Mouse (Mus musculus): ENCODE data around the gene Cmtr1. TPM values are rescaled to one million over a fixed set of nuclear protein-coding genes. Genes with fewer than 3 reads are reported as not detected.

Gene Cmtr1
- polyA plus RNA-seq, 1 experiment from 2014 or later, result 65.1 TPM

DNA sequence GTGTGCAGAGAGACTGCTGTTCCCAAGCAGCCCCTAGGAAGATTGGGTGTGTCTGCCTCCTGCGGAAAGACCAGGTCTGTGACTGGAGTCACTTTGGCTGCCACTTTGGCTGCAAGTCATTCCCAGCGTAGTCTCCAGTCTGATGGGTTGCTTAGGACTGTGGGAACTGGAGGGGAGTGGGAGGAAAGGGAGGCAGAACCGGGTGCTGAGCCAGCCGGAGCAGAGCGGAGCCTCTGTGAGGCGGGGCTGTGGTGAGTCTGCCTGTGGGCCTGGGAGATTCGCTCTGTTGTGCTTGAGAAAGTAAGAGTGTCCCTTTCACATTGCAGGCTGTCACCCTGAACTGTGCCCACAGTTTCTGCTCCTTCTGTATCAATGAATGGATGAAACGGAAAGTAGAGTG lies 24.9 kb upstream of the Cmtr1 start:
- no peak overlapping the region for H3K4me2 ChIP-seq
- H3K4me1 ChIP-seq (replicated peaks), result peaks cover 36% of the 10 kb centered on the region
- ATAC-seq (ENCODE audit: insufficient read depth), result no peak
- H3K27me3 ChIP-seq, result no peaks in the 10 kb centered on the region
- WGBS (ENCODE audit: insufficient replicate concordance), result 88% methylated on average over 8 of the region's 8 CpGs
- peak overlapping the region; percentile 4; the same call in 1 of the 2 replicates for H3K27ac ChIP-seq (replicated peaks)
- H3K9me3 ChIP-seq (replicated peaks), result no peaks in the 10 kb centered on the region
- H3K4me3 ChIP-seq (replicated peaks), result no peak overlapping the region
- H3K9ac ChIP-seq, result no peak overlapping the region
- peaks cover 98% of the 10 kb centered on the region for H3K36me3 ChIP-seq (replicated peaks)

DNA sequence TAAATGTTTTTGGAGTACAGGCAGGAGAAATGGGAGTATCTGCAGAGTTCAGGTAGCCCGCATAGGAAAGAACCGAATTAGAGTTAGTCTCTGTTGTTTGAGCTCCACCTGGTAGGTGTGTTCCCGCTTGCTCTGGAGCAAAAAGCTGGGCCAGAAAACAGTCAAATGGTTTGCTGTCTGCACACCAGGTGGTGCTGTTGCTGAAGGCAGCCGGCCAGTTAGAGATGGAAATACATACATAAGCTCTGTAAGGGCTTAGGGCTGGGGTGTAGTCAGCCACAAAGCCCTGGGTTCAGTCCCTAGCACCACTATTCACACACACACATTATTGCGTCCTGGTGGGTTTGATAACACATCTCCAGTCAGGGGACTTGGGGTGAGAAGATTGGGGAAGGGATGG lies 24.3 kb upstream of the Cmtr1 start:
- H3K4me3 ChIP-seq (replicated peaks), result no peak overlapping the region
- 0 out of 2 replicates have a peak overlapping the region, but pooled peaks have one; percentile 4 for H3K27ac ChIP-seq (replicated peaks)
- ATAC-seq (ENCODE audit: insufficient read depth), result no peak
- H3K4me1 ChIP-seq (replicated peaks), result peaks cover 35% of the 10 kb centered on the region
- H3K9ac ChIP-seq, result no peak overlapping the region
- H3K36me3 ChIP-seq (replicated peaks), result peaks cover 98% of the 10 kb centered on the region
- H3K4me2 ChIP-seq, result no peak overlapping the region
- no peaks in the 10 kb centered on the region for H3K9me3 ChIP-seq (replicated peaks)
- 59% methylated on average over 5 of the region's 5 CpGs for WGBS (ENCODE audit: insufficient replicate concordance)
- no peaks in the 10 kb centered on the region for H3K27me3 ChIP-seq

DNA sequence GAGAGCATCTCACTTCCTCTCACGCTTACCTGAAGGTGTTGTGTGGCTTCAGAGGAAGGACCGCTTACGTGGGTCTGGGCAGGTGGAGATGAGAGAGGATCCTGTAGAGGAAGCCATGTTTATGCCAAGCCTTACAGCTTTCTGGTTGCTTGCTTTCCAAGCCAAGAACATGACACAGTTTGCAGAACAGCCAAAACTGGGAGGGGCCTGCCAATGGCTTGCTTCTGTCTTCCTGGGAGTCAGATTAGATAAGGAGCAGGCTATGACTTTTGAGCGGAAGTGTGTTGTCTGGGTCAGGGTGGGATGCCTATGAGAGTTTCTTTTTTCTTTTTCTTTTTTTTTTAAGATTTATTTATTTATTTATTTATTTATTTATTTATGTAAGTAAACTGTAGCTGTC lies 23.0 kb upstream of the Cmtr1 start:
- H3K4me3 ChIP-seq (replicated peaks), result no peak overlapping the region
- peaks cover 35% of the 10 kb centered on the region for H3K4me1 ChIP-seq (replicated peaks)
- H3K9ac ChIP-seq, result no peak overlapping the region
- H3K27ac ChIP-seq (replicated peaks), result peak overlapping the region; percentile 57; the same call in 1 of the 2 replicates
- H3K27me3 ChIP-seq, result no peaks in the 10 kb centered on the region
- 64% methylated on average over 4 of the region's 4 CpGs for WGBS (ENCODE audit: insufficient replicate concordance)
- peak overlapping the region; percentile 38 for H3K4me2 ChIP-seq
- ATAC-seq (ENCODE audit: insufficient read depth), result peak; percentile 72
- peaks cover 98% of the 10 kb centered on the region for H3K36me3 ChIP-seq (replicated peaks)
- H3K9me3 ChIP-seq (replicated peaks), result no peaks in the 10 kb centered on the region

DNA sequence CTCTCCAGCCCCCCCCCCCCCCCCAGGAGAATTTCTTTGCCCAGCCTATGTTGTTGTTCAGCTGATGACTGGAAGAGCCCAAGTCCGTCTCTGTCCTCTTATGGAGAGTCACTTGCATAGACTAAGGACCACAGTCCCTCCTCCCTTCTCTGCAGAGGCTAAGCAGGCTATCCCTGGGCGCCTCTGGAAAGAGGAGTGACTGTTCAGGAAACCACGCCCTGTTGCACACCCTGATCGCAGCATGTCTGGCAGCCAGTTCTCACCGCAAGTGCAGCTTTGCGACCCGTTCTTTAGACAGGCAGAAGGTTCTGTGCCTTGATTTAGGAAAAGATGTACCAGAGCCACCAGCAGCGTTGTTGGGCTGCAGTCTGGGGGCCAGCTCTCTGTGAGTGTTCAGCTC lies 22.5 kb upstream of the Cmtr1 start:
- Histone ChIP-seq H3K4me2 (peak overlapping the region; percentile 38), H3K4me3 (replicated peaks) (no peak overlapping the region), H3K27me3 (no peaks in the 10 kb centered on the region), H3K9me3 (replicated peaks) (no peaks in the 10 kb centered on the region), H3K36me3 (replicated peaks) (peaks cover 98% of the 10 kb centered on the region), H3K9ac (no peak overlapping the region), H3K4me1 (replicated peaks) (peaks cover 35% of the 10 kb centered on the region), H3K27ac (replicated peaks) (peak overlapping the region; percentile 61)
- peak; percentile 75 for ATAC-seq (ENCODE audit: insufficient read depth)
- 21% methylated on average over 8 of the region's 8 CpGs for WGBS (ENCODE audit: insufficient replicate concordance)

DNA sequence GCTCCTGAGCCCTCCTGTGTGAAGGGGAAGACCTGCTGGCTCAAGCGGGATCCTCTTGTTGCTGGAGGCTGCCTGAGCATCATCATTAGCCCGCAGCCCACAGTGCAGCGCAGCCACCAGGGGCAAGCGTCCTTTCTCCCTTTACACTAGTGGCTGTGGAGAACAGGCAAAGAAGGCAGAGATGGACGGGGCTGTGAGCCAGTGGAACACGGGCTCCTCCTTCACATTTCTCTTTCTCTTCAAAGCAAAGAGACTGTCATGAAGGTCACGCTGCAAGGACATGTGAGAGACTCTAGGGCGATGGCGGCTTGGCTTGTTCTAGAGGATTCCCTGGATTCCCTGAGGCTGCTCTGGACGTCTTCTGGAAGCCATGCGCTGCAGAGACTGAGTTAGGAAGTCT lies 19.4 kb upstream of the Cmtr1 start:
- H3K9ac ChIP-seq, result no peak overlapping the region
- H3K36me3 ChIP-seq (replicated peaks), result peaks cover 77% of the 10 kb centered on the region
- H3K27me3 ChIP-seq, result no peaks in the 10 kb centered on the region
- no peak for ATAC-seq (ENCODE audit: insufficient read depth)
- no peak overlapping the region for H3K27ac ChIP-seq (replicated peaks)
- H3K4me3 ChIP-seq (replicated peaks), result no peak overlapping the region
- H3K4me1 ChIP-seq (replicated peaks), result peaks cover 31% of the 10 kb centered on the region
- 94% methylated on average over 11 of the region's 11 CpGs for WGBS (ENCODE audit: insufficient replicate concordance)
- H3K4me2 ChIP-seq, result no peak overlapping the region
- no peaks in the 10 kb centered on the region for H3K9me3 ChIP-seq (replicated peaks)

DNA sequence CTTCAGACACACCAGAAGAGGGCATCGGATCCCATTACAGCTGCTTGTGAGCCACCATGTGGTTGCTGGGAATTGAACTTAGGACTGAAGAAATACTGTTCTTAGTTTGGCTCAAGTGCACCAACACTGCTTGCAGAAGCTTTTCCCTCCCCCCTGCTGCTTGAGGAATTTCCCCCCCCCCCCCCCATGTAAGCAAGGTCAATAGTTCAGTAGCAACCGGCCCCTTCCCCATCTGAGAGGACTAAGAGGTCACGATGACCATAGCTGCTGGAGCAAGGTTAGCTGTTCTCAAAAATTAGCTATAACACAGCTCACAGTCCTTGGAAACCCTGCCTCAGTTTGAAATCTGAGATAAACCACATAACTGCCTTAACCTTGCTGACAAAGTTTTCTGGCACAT lies 18.2 kb upstream of the Cmtr1 start:
- Histone ChIP-seq H3K4me3 (replicated peaks) (no peak overlapping the region), H3K4me2 (no peak overlapping the region), H3K27ac (replicated peaks) (no peak overlapping the region), H3K9ac (no peak overlapping the region), H3K4me1 (replicated peaks) (peaks cover 19% of the 10 kb centered on the region), H3K27me3 (no peaks in the 10 kb centered on the region), H3K9me3 (replicated peaks) (no peaks in the 10 kb centered on the region), H3K36me3 (replicated peaks) (peaks cover 64% of the 10 kb centered on the region)
- WGBS (ENCODE audit: insufficient replicate concordance), result 84% methylated on average over 3 of the region's 3 CpGs
- no peak for ATAC-seq (ENCODE audit: insufficient read depth)

DNA sequence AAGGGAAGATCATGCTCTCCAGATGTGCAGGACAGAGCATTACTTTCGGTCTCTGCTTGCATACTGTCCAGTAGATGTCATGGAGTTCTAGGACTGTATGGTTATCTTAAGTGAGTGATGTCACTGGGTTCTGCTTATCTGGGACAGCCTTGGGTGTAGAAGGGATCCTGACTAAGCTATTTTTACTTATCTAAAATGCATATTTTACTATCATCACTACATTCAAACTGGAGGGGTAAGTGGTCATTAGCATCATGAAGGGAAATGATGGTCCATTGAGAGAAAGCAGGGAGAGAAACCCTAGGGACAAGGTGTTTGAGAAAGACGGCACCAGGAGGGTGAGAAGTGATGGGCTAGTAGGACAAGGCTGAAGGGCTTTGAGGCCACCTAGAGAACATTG lies 2.1 kb upstream of the Cmtr1 start:
- 15% methylated on average over 2 of the region's 2 CpGs for WGBS (ENCODE audit: insufficient replicate concordance)
- peak overlapping the region; percentile 68 for H3K4me2 ChIP-seq

DNA sequence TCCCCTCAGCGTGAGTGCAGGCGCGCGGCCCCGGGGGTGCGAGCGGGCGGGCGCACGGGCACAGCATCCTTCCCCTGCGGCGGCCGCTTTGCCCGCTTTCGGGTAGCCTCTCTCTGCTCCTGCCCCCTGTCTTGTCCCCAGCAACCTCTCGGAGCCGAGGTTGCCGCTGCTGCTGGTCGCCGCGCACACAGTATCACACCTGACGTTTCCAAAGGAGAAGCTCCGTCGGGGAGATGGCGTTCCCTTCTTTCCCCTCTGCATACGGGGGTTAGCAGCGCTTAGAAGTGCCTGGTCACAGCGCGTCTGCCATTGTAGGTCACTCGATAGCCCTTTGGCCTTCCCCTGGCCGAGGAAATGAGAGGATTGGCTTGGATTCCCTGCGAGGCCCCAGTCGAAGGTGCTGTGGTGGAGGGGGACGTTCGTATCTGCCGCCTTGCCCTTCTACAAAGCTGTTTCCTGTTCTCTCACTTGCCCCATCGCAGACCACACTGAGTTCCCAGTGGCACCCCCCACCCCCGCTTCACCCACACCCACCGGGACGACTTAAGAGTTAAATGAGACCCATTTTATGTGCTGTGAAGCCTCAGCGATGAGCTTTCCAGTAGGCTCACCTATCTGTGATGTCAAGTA lies 482 bp downstream of the Cmtr1 start:
- Histone ChIP-seq H3K27ac (replicated peaks) (peak overlapping the region; percentile 99), H3K36me3 (replicated peaks) (peaks cover 32% of the 10 kb centered on the region), H3K9ac (peak overlapping the region; percentile 98), H3K9me3 (replicated peaks) (no peaks in the 10 kb centered on the region), H3K4me3 (replicated peaks) (peak overlapping the region; percentile 92), H3K4me2 (peak overlapping the region; percentile 82), H3K4me1 (replicated peaks) (peaks cover 46% of the 10 kb centered on the region), H3K27me3 (no peaks in the 10 kb centered on the region)
- ATAC-seq (ENCODE audit: insufficient read depth), result peak; percentile 60; the same call in 1 of the 2 replicates
- WGBS (ENCODE audit: insufficient replicate concordance), result under 1% methylated on average over 41 of the region's 41 CpGs

More for the DNA sequence above, 2.1 kb upstream of the Cmtr1 start:
- peak; percentile 80 for ATAC-seq (ENCODE audit: insufficient read depth)
- peak overlapping the region; percentile 68 for H3K9ac ChIP-seq
- H3K9me3 ChIP-seq (replicated peaks), result no peaks in the 10 kb centered on the region
- H3K36me3 ChIP-seq (replicated peaks), result peaks cover 31% of the 10 kb centered on the region
- peak overlapping the region; percentile 99 for H3K27ac ChIP-seq (replicated peaks)
- peak overlapping the region; percentile 64 for H3K4me3 ChIP-seq (replicated peaks)
- no peaks in the 10 kb centered on the region for H3K27me3 ChIP-seq
- peaks cover 49% of the 10 kb centered on the region for H3K4me1 ChIP-seq (replicated peaks)

DNA sequence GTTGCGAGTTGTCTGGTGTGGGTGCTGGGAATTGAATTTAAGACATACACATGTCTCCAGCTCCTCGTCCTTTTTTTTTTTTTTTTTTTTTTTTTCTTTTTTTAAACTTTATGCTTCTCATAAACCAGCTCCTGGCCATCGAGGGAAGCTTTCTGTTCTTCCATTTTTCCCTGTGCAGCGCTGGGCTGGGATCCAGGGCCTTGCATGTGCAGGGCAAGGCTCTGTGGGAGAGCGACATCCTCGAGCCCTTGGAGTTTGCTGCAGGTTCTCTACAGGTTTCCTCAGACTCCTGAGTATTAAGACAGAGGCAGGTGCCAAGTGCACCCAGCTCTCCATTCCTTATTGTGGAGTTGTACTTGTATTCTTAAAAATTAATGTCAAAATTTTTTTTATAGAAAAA lies 1.8 kb downstream of the Cmtr1 start:
- ATAC-seq (ENCODE audit: insufficient read depth), result no peak
- H3K36me3 ChIP-seq (replicated peaks), result peaks cover 44% of the 10 kb centered on the region
- H3K9ac ChIP-seq, result no peak overlapping the region
- H3K9me3 ChIP-seq (replicated peaks), result no peaks in the 10 kb centered on the region
- 0 out of 2 replicates have a peak overlapping the region, but pooled peaks have one; percentile 99 for H3K27ac ChIP-seq (replicated peaks)
- 87% methylated on average over 6 of the region's 6 CpGs for WGBS (ENCODE audit: insufficient replicate concordance)
- peak overlapping the region; percentile 82 for H3K4me2 ChIP-seq
- H3K4me1 ChIP-seq (replicated peaks), result peaks cover 49% of the 10 kb centered on the region
- H3K4me3 ChIP-seq (replicated peaks), result peak overlapping the region; percentile 92; the same call in 1 of the 2 replicates
- H3K27me3 ChIP-seq, result no peaks in the 10 kb centered on the region

DNA sequence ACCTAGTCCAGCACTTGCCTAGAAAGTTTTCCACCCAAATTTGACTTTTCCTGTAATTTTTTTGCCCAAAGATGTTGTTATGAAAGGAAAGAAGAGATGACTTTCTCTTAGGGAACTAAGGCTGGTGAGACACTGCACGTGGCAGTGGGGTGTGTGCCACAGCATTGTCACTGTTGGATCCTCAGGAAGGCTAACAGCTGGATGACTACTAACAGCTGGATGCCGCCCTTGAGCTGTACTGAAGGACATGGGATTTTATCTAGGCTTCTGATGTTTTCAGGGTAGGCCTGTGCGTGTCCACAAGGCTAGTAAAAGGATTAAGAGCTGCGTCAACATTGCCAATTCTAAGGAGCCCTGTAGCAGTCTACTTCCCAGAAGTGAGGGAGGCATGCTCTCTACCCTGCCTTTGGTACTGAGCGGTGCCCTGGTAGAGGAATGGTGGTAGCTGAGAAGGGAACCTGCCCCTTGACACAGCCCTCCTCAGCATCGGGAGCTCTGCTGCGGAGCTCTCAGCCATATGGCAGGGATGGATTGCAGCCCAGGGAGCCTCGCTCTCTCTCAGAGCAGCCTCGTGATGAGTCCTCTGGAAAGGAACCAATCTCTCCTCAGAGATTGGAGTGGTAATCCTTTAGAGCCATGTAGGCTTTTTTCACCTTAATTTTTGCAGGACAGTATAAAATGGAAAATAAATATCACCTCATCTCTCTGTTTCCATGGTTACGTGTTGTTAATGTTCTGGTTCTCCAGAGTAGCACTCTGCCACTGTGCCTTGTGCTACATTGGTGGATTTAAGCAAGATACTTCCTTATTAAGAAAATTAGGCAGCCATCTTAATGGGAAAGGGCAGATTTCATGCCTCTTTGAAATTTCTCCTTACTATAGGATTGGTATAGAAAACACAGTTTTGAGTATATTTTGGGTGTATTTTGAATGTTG lies 7.9 kb downstream of the Cmtr1 start:
- no peak overlapping the region for H3K4me2 ChIP-seq
- no peak for ATAC-seq (ENCODE audit: insufficient read depth)
- no peak overlapping the region for H3K4me3 ChIP-seq (replicated peaks)
- peaks cover 41% of the 10 kb centered on the region for H3K4me1 ChIP-seq (replicated peaks)
- peaks cover 80% of the 10 kb centered on the region for H3K36me3 ChIP-seq (replicated peaks)
- no peaks in the 10 kb centered on the region for H3K27me3 ChIP-seq
- H3K27ac ChIP-seq (replicated peaks), result 0 out of 2 replicates have a peak overlapping the region, but pooled peaks have one; percentile 6
- WGBS (ENCODE audit: insufficient replicate concordance), result 84% methylated on average over 10 of the region's 10 CpGs
- no peak overlapping the region for H3K9ac ChIP-seq
- no peaks in the 10 kb centered on the region for H3K9me3 ChIP-seq (replicated peaks)

DNA sequence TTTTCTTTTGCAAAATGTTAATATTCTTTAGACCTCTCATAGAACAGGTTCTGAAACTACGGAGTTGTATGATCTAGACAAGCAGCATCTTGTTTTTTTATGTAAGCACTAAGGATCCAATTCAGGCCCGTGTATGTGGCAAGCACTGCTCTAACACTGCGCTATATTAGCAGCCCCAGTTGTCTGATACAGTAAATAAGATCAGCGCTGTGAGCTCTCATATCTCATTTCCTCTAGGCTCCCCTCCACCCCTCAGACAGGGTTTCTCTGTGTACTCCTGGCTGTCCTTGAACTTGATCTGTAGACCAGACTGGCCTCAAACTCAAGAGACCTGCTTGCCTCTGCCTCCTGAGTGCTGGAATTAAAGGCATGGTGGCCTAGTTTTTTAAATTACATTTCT lies 8.6 kb downstream of the Cmtr1 start:
- no peaks in the 10 kb centered on the region for H3K27me3 ChIP-seq
- H3K36me3 ChIP-seq (replicated peaks), result peaks cover 80% of the 10 kb centered on the region
- H3K4me1 ChIP-seq (replicated peaks), result peaks cover 41% of the 10 kb centered on the region
- 48% methylated on average over 4 of the region's 4 CpGs for WGBS (ENCODE audit: insufficient replicate concordance)
- H3K9ac ChIP-seq, result peak overlapping the region; percentile 41; the same call in 1 of the 2 replicates
- no peaks in the 10 kb centered on the region for H3K9me3 ChIP-seq (replicated peaks)
- H3K4me2 ChIP-seq, result peak overlapping the region; percentile 56
- H3K4me3 ChIP-seq (replicated peaks), result no peak overlapping the region
- peak overlapping the region; percentile 87 for H3K27ac ChIP-seq (replicated peaks)
- peak; percentile 33; the same call in 1 of the 2 replicates for ATAC-seq (ENCODE audit: insufficient read depth)
